In genomic region chr17:81676203-81676602, GRCm38 (mm10) we compare ENCODE assay signal across 15 mouse cellular contexts.
DNase-seq lines count a peak whose midpoint lies in the region; ATAC-seq lines count a peak whose summit lies in the region.
"Had no signal": no experiment of that assay in that cellular context is flagged by ENCODE, and none has a peak within 500 bp of the region (broad histone marks: within the 10 kb centered on the region; RNA-seq: fewer than 3 reads in every experiment).

No protein-coding gene starts in this region.

- DNase-seq in cerebellum, postnatal 10 days, result peak; percentile 59 to 81
- DNase-seq in cerebellum, adult 9-10 months, result no peak
- DNase-seq in hindbrain, embryonic 10.5 days (ENCODE audit: low spot score), result peak; percentile 24
- DNase-seq in hindbrain, embryonic 14.5 days (ENCODE audit: low spot score), result no peak
- DNase-seq in cerebellum, postnatal 36 days, result peak; percentile 39 to 48
- DNase-seq in kidney, postnatal 36 days, result no peak
- DNase-seq in Muller cell, postnatal 12 days (ENCODE audit: inconsistent ontology term), result no peak
- DNase-seq: adrenal gland, postnatal 10 days; heart, postnatal 14 days; liver, postnatal 0 days; lung, postnatal 4 days; thymus, postnatal 36 days had no signal

- no peak overlapping the region for H3K4me3 ChIP-seq in hindbrain, embryonic 10.5 days
- no peak overlapping the region for H3K4me3 ChIP-seq in hindbrain, embryonic 14.5 days (replicated peaks; ENCODE audit: low read length)
- H3K4me3 ChIP-seq: neural tube, embryonic 13.5 days had no signal

- WGBS in hindbrain, embryonic 10.5 days, result 53% methylated on average over 3 of the region's 3 CpGs
- WGBS in hindbrain, embryonic 14.5 days, result 60% methylated on average over 3 of the region's 3 CpGs

- no peak for ATAC-seq in hindbrain, embryonic 14.5 days (ENCODE audit: low FRiP score)
- peak; percentile 32; the same call in 1 of the 2 replicates for ATAC-seq in megakaryocyte progenitor cell, adult 5-6 weeks (replicated peaks; ENCODE audit: poor library complexity)
- ATAC-seq: liver, postnatal 0 days; midbrain, embryonic 16.5 days had no signal

- H3K9me3 ChIP-seq in hindbrain, embryonic 10.5 days, result no peaks in the 10 kb centered on the region
- H3K9me3 ChIP-seq in hindbrain, embryonic 14.5 days (ENCODE audit: control insufficient read depth, low read length), result no peaks in the 10 kb centered on the region
- H3K9me3 ChIP-seq: neural tube, embryonic 13.5 days had no signal

- H3K9ac ChIP-seq in hindbrain, embryonic 14.5 days, result no peak overlapping the region
- H3K9ac ChIP-seq: liver, postnatal 0 days; neural tube, embryonic 13.5 days had no signal

- peaks cover 5% of the 10 kb centered on the region for H3K4me1 ChIP-seq in hindbrain, embryonic 10.5 days (replicated peaks)
- H3K4me1 ChIP-seq in hindbrain, embryonic 14.5 days (replicated peaks; ENCODE audit: control insufficient read depth, insufficient read depth, low read length), result peaks cover 5% of the 10 kb centered on the region; the same call in 1 of the 2 replicates

- H3K36me3 ChIP-seq in hindbrain, embryonic 10.5 days, result no peaks in the 10 kb centered on the region
- no peaks in the 10 kb centered on the region for H3K36me3 ChIP-seq in hindbrain, embryonic 14.5 days (replicated peaks; ENCODE audit: control insufficient read depth, insufficient read depth)
- H3K36me3 ChIP-seq: neural tube, embryonic 13.5 days had no signal

- H3K27ac ChIP-seq in hindbrain, embryonic 10.5 days, result no peak overlapping the region
- H3K27ac ChIP-seq in hindbrain, embryonic 14.5 days, result no peak overlapping the region
- H3K27ac ChIP-seq: neural tube, embryonic 13.5 days had no signal

- H3K4me2 ChIP-seq in hindbrain, embryonic 14.5 days (replicated peaks), result no peak overlapping the region
- H3K4me2 ChIP-seq: neural tube, embryonic 13.5 days had no signal

- H3K27me3 ChIP-seq in hindbrain, embryonic 10.5 days (ENCODE audit: insufficient read depth, poor library complexity, severe bottlenecking), result peaks cover 33% of the 10 kb centered on the region
- H3K27me3 ChIP-seq in hindbrain, embryonic 14.5 days (ENCODE audit: control insufficient read depth, insufficient read depth, low read length), result peaks cover 15% of the 10 kb centered on the region; the same call in 1 of the 2 replicates

Comparison
In these comparisons a context has a peak if more than half of its experiments do, and no peak if none do; other contexts are left out.
1. DNase-seq: peak in cerebellum, postnatal 10 days (2 of 2), hindbrain, embryonic 10.5 days (single experiment) and cerebellum, postnatal 36 days (2 of 2); none in cerebellum, adult 9-10 months (single experiment), hindbrain, embryonic 14.5 days (single experiment), kidney, postnatal 36 days (0 of 2) and Muller cell, postnatal 12 days (single experiment).